Mouse (Mus musculus) spleen, adult 2 months (tissue): ENCODE results near the gene Vps11.

ENCODE experiments used
- CTCF ChIP-seq: fragments of 200-500 bp; IDR thresholded peaks from 2 replicates; pipeline ENCODE4 v1.5.1; 2011; ENCODE audit warnings: mild to moderate bottlenecking, inconsistent platforms; ENCODE audit not compliant: insufficient read depth, insufficient read length, insufficient replicate concordance; ENCODE audit errors: extremely low read depth
- POLR2A ChIP-seq: fragments of 200-500 bp; IDR thresholded peaks from 2 replicates; pipeline ENCODE4 v1.6.1; 2011; ENCODE audit warnings: low read depth, low read length, inconsistent platforms

DNA sequence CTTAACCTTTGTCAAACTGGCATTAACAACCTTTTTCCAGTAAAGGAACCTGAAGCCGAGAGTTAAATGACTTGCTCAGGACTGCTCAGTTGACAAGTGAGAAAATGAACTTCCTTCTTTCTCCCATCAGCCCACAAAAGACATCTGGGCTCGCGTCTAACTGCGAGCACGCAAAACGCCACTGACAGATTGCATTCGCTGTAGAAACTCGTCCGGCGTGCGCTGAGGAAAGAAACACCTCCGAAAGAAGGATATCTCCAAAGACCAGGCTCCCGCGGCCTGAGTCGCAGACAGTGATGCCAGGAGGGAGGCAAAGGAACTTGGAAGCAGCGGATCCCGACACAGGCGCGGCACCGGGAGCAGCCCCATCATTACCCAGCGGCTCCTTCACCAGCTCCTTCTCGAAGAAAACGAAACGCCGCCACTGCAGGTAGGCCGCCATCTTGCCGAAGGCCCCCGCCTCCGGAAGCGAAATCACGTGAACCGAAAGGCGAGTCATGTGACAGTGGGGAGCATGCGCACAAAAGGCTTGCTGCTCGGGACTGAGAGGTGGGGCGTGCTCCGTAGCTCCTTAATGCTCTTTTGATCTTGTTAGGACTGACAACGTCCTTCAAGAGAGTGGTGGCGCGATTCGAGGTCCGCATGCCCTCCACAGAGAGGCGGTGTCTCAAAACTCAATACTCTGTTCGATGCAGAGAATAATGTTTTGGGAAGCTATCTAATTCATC, at the start of gene Vps11:
- peak; percentile 83 for TF ChIP-seq POLR2A
- no peak for TF ChIP-seq CTCF
